Mouse (Mus musculus) C2C12 (cell line): ENCODE results near the gene Cmpk2. TPM values are rescaled to one million over a fixed set of nuclear protein-coding genes. Genes with fewer than 3 reads are reported as not detected.

Experiments
- H3K27me3 ChIP-seq: one replicate; pipeline ENCODE4 v1.6.1; 2011; ENCODE audit not compliant: control insufficient read depth, insufficient read depth, insufficient read length
- H3K36me3 ChIP-seq: one replicate; pipeline ENCODE4 v1.6.1; 2011; ENCODE audit not compliant: control insufficient read depth, insufficient read depth
- H3K4me3 ChIP-seq: one replicate; pipeline ENCODE4 v1.5.1; 2011; ENCODE audit warnings: mild to moderate bottlenecking, control low read depth; ENCODE audit not compliant: poor library complexity, insufficient read depth, severe bottlenecking
- H3K79me2 ChIP-seq: one replicate; pipeline ENCODE4 v1.6.1; 2011; ENCODE audit not compliant: control insufficient read depth, insufficient read depth
- H3K79me3 ChIP-seq: one replicate; pipeline ENCODE4 v1.6.1; 2011; ENCODE audit warnings: low read depth, control low read depth
- H3ac ChIP-seq: one replicate; pipeline ENCODE3; 2011; ENCODE audit warnings: low read depth; ENCODE audit not compliant: control insufficient read depth, insufficient read length
- CEBPB ChIP-seq: IDR thresholded peaks from one replicate; pipeline ENCODE4 v1.6.1; 2011; ENCODE audit warnings: low read depth, mild to moderate bottlenecking, control low read depth, moderate library complexity
- CTCF ChIP-seq: IDR thresholded peaks from one replicate; pipeline ENCODE4 v1.5.1; 2011; ENCODE audit not compliant: control insufficient read depth, insufficient read depth, insufficient read length
- FOSL1 ChIP-seq: IDR thresholded peaks from one replicate; pipeline ENCODE4 v1.8.0; 2011; ENCODE audit warnings: mild to moderate bottlenecking, low read length; ENCODE audit not compliant: poor library complexity, insufficient read depth, severe bottlenecking
- MAX ChIP-seq: IDR thresholded peaks from one replicate; pipeline ENCODE4 v1.6.1; 2011; ENCODE audit warnings: mild to moderate bottlenecking, control low read depth
- MYOD1 ChIP-seq: IDR thresholded peaks from one replicate; pipeline ENCODE4 v1.6.1; 2011; ENCODE audit warnings: low read depth; ENCODE audit not compliant: control insufficient read depth, insufficient read length
- MYOG ChIP-seq: IDR thresholded peaks from one replicate; pipeline ENCODE4 v1.6.1; 2011; ENCODE audit not compliant: control insufficient read depth, insufficient read length; ENCODE audit errors: extremely low read depth
- USF1 ChIP-seq: IDR thresholded peaks from one replicate; pipeline ENCODE4 v1.6.1; 2011; ENCODE audit warnings: low read depth, mild to moderate bottlenecking, control low read depth, moderate library complexity
- polyA plus RNA-seq: library from polyadenylated mRNA; unstranded; fragments of >200 nt; fragmentation: generic; extraction: Trizol; gene quantifications from one replicate; pipeline ENCODE4 v1.2.1, GENCODE M21; 2012; ENCODE audit warnings: missing spikeins

Cmpk2 gene
- polyA plus RNA-seq, 1 experiment = 0.02 TPM

DNA sequence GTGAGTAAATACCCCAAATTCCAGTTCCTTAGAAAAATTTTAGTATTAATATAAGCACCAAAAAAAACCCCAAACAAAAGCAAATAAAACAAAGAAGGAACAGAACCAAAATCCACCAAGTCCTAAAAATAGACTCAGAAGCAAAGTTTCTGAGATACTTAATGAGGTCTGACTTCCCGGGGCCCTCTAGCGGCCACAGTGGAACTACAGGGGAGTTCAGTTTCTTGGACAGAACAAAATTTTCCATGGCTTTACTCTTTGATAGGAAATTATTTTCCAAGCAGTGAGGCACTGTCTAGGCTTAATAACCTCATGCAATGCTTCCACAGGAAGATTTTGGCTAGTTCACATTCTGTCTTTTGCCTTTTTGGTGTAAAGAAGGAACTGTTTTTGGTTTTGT, 24.9 kb upstream of the Cmpk2 start:
- Histone ChIP-seq H3K79me2 (no peaks in the 10 kb centered on the region), H3K4me3 (no peak overlapping the region), H3K79me3 (no peaks in the 10 kb centered on the region), H3K36me3 (no peaks in the 10 kb centered on the region), H3ac (no peak overlapping the region), H3K27me3 (no peaks in the 10 kb centered on the region)
- TF ChIP-seq USF1 (no peak), CEBPB (no peak), MAX (no peak), CTCF (no peak), MYOG (no peak), FOSL1 (no peak), MYOD1 (no peak)

DNA sequence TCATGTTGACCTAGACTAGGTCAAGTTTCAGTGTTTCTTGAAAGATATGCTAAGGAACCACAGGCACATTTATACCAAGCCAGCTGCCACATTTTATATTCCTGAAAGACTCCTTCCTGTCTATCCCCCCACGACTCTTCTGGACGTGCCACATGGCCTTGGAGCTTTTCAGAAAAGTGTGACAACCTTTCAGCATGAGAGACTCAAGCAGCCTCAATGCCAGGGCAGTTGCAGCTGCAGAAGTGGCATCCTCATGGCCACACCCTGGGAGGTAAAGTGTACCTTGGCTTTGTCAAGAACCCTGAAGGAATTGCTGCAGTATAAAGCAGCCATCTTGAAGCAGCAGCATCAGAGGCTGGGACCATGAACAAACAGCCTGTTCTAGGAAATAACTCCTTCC, 24.5 kb upstream of the Cmpk2 start:
- H3K36me3 ChIP-seq = no peaks in the 10 kb centered on the region

DNA sequence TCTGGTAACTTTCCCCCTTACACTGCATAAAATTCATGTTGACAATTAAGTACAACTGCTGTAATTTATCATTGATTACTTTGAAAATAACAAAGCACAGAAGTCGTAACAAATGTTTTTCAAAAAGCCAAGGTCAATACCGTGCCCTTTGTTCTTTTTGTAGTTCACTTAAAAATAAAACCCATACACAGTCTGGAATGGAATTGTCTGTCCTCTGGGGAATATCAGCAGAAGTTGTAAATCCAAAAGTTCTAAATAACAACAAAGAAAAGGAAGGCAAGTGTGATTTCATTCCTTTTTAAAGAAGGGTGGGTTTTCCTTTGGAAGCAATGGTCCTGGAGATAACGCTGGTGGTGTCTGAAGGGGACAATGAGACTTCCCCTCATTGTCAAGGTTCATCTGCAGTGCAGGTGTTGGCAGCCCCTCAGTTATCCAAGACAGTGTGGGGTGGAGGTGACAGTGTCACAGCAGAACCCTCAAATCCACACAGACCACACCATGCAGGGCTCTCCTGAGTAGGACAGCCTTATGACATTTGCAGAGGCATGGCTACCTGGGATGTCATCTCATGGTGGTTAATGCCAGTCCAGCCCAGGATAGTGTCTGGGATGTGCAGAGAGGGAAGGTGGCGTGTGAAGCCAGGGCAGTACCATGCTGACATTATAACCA, 22.5 kb upstream of the Cmpk2 start:
- Histone ChIP-seq H3K36me3 (no peaks in the 10 kb centered on the region), H3ac (no peak overlapping the region), H3K79me3 (no peaks in the 10 kb centered on the region), H3K27me3 (no peaks in the 10 kb centered on the region), H3K79me2 (no peaks in the 10 kb centered on the region), H3K4me3 (no peak overlapping the region)
- TF ChIP-seq MYOD1 (no peak), FOSL1 (no peak), MYOG (no peak), CEBPB (no peak), MAX (no peak)

More for the DNA sequence above, 24.5 kb upstream of the Cmpk2 start:
- no peak overlapping the region for H3ac ChIP-seq
- H3K4me3 ChIP-seq = no peak overlapping the region
- TF ChIP-seq CEBPB (no peak), USF1 (no peak), MYOD1 (no peak), MAX (no peak), MYOG (no peak), FOSL1 (no peak), CTCF (no peak)
- H3K79me2 ChIP-seq = no peaks in the 10 kb centered on the region
- H3K79me3 ChIP-seq = no peaks in the 10 kb centered on the region
- H3K27me3 ChIP-seq = no peaks in the 10 kb centered on the region

GRCm38 (mm10) chr12:26449483-26449882, 19.5 kb upstream of the Cmpk2 start:
- TF ChIP-seq CTCF = no peak
- no peak for TF ChIP-seq MAX
- TF ChIP-seq USF1 = no peak
- TF ChIP-seq MYOG = no peak
- no peak for TF ChIP-seq MYOD1
- TF ChIP-seq FOSL1 = no peak
- TF ChIP-seq CEBPB = no peak
- Histone ChIP-seq H3ac (no peak overlapping the region), H3K27me3 (no peaks in the 10 kb centered on the region), H3K4me3 (no peak overlapping the region), H3K36me3 (no peaks in the 10 kb centered on the region), H3K79me2 (no peaks in the 10 kb centered on the region), H3K79me3 (no peaks in the 10 kb centered on the region)

DNA sequence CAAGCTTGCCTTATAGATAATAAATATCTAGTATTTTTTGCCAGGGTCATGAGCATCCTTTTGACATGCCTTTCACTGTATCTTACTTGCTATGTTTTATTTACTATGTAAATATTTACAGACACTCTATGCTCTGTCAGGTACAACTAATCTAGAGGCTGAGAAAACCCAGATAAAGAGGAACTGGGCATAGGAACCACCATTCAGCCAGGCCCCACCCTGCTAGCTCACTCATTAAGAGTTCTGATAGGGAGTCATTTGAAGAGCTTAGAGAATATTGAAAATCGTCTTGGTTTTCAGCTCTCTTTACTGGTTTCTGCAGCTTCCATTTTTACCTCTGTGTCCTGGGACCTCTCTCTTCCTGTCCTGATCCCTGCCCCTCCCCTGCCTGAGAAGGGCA, 17.9 kb upstream of the Cmpk2 start:
- Histone ChIP-seq H3ac (no peak overlapping the region), H3K36me3 (no peaks in the 10 kb centered on the region), H3K79me2 (no peaks in the 10 kb centered on the region), H3K4me3 (no peak overlapping the region), H3K27me3 (no peaks in the 10 kb centered on the region), H3K79me3 (no peaks in the 10 kb centered on the region)
- TF ChIP-seq MAX (no peak), FOSL1 (no peak), MYOD1 (no peak), MYOG (no peak), CEBPB (no peak), CTCF (no peak), USF1 (no peak)

- Histone ChIP-seq H3K79me3 (no peaks in the 10 kb centered on the region), H3ac (no peak overlapping the region), H3K4me3 (no peak overlapping the region), H3K79me2 (no peaks in the 10 kb centered on the region), H3K36me3 (no peaks in the 10 kb centered on the region), H3K27me3 (no peaks in the 10 kb centered on the region)
- TF ChIP-seq MAX (no peak), USF1 (no peak)
These were observed 16.1 kb upstream of the Cmpk2 start for GRCm38 (mm10) chr12:26452951-26453350.
